In genomic region chr7:116123597-116123985, GRCm38 (mm10) we compare ENCODE assay signal across 25 mouse cellular contexts. TPM values are rescaled to one million over a fixed set of nuclear protein-coding genes. Genes with fewer than 3 reads are reported as not detected.
A peak's percentile ranks its signal among the peaks of the same experiment; 100 is the strongest.
DNase-seq lines count a peak whose midpoint lies in the region; ATAC-seq and TF ChIP-seq lines count a peak whose summit lies in the region.
"Had no signal": no experiment of that assay in that cellular context is flagged by ENCODE, and none has a peak within 500 bp of the region (broad histone marks: within the 10 kb centered on the region; RNA-seq: fewer than 3 reads in every experiment).

No protein-coding gene starts in this region.

- TF ChIP-seq CTCF in left cerebral cortex, adult 2 months (IDR thresholded peaks at IDR 0.05) = no peak
- no peak for TF ChIP-seq CTCF in gastrocnemius, adult 2 months (IDR thresholded peaks at IDR 0.05)

- H3K9ac ChIP-seq in forebrain, embryonic 11.5 days (ENCODE audit: low read length) = no peak overlapping the region
- H3K9ac ChIP-seq in midbrain, embryonic 12.5 days (replicated peaks) = no peak overlapping the region
- H3K9ac ChIP-seq in midbrain, embryonic 13.5 days (replicated peaks) = no peak overlapping the region
- H3K9ac ChIP-seq: hindbrain, embryonic 15.5 days; intestine, embryonic 15.5 days; liver, embryonic 13.5 days; stomach, embryonic 15.5 days had no signal

- H3K9me3 ChIP-seq in forebrain, embryonic 10.5 days = 0 out of 2 replicates have a peak, but pooled peaks cover 3% of the 10 kb centered on the region
- H3K9me3 ChIP-seq in forebrain, embryonic 11.5 days (ENCODE audit: control insufficient read depth, low read length) = no peaks in the 10 kb centered on the region
- no peaks in the 10 kb centered on the region for H3K9me3 ChIP-seq in midbrain, embryonic 12.5 days
- no peaks in the 10 kb centered on the region for H3K9me3 ChIP-seq in midbrain, embryonic 13.5 days
- H3K9me3 ChIP-seq: heart, embryonic 10.5 days; hindbrain, embryonic 15.5 days; intestine, embryonic 15.5 days; liver, embryonic 13.5 days; stomach, embryonic 15.5 days had no signal

- H3K4me2 ChIP-seq in forebrain, embryonic 11.5 days (ENCODE audit: low read depth, low read length, severe bottlenecking) = no peak overlapping the region
- no peak overlapping the region for H3K4me2 ChIP-seq in midbrain, embryonic 12.5 days (replicated peaks)
- no peak overlapping the region for H3K4me2 ChIP-seq in midbrain, embryonic 13.5 days (replicated peaks)
- H3K4me2 ChIP-seq: hindbrain, embryonic 15.5 days; intestine, embryonic 15.5 days; liver, embryonic 13.5 days; stomach, embryonic 15.5 days had no signal

- no peak for DNase-seq in forebrain, embryonic 10.5 days (ENCODE audit: extremely low spot score, low spot score)
- DNase-seq in forebrain, embryonic 11.5 days (ENCODE audit: low spot score) = no peak
- DNase-seq in left cerebral cortex, adult 2 months (ENCODE audit: extremely low spot score in 1 of 2, low spot score in 2 of 2) = no peak
- no peak for DNase-seq in left cerebral cortex, postnatal 14 days (ENCODE audit: low spot score in 2 of 2)
- DNase-seq in gastrocnemius, adult 2 months = no peak
- DNase-seq: adrenal gland, postnatal 10 days; cerebellum, adult 8-10 months; cerebellum, postnatal 36 days; gastrocnemius, postnatal 10 days; heart, postnatal 4 days; kidney, adult 9 months; kidney, postnatal 14 days; liver, embryonic 13.5 days; lung, adult 2 months; lung, postnatal 36 days; thymus, adult 18-20 months; thymus, postnatal 36 days had no signal

- intact Hi-C loops in left cerebral cortex, adult 2 months (cut with DNase I) = no loop called here
- intact Hi-C loops in left cerebral cortex, postnatal 14 days (cut with DNase I) = no loop called here
- intact Hi-C loops in gastrocnemius, adult 2 months (cut with DNase I) = no loop called here

- H3K36me3 ChIP-seq in forebrain, embryonic 10.5 days (replicated peaks) = peaks cover 44% of the 10 kb centered on the region
- H3K36me3 ChIP-seq in forebrain, embryonic 11.5 days (ENCODE audit: control insufficient read depth, insufficient read depth, low read length) = peaks cover 2% of the 10 kb centered on the region; the same call in 1 of the 2 replicates
- peaks cover 17% of the 10 kb centered on the region; the same call in 1 of the 2 replicates for H3K36me3 ChIP-seq in midbrain, embryonic 12.5 days
- H3K36me3 ChIP-seq in midbrain, embryonic 13.5 days = peaks cover 17% of the 10 kb centered on the region; the same call in 1 of the 2 replicates
- H3K36me3 ChIP-seq: hindbrain, embryonic 15.5 days; liver, embryonic 13.5 days; stomach, embryonic 15.5 days had no signal

- 95% methylated on average over 2 of the region's 2 CpGs for WGBS in forebrain, embryonic 10.5 days
- 87% methylated on average over 2 of the region's 2 CpGs for WGBS in forebrain, embryonic 11.5 days
- WGBS in midbrain, embryonic 12.5 days = 89% methylated on average over 2 of the region's 2 CpGs
- 90% methylated on average over 2 of the region's 2 CpGs for WGBS in midbrain, embryonic 13.5 days

- no peak for ATAC-seq in forebrain, embryonic 11.5 days (replicated peaks; ENCODE audit: low FRiP score)
- no peak for ATAC-seq in midbrain, embryonic 12.5 days (ENCODE audit: low FRiP score, low read depth)
- ATAC-seq in midbrain, embryonic 13.5 days = no peak
- ATAC-seq: intestine, embryonic 15.5 days had no signal

- no peak overlapping the region for H3K4me3 ChIP-seq in forebrain, embryonic 10.5 days
- H3K4me3 ChIP-seq in forebrain, embryonic 11.5 days (ENCODE audit: low read depth, low read length) = no peak overlapping the region
- no peak overlapping the region for H3K4me3 ChIP-seq in left cerebral cortex, adult 2 months
- no peak overlapping the region for H3K4me3 ChIP-seq in midbrain, embryonic 12.5 days
- no peak overlapping the region for H3K4me3 ChIP-seq in midbrain, embryonic 13.5 days (replicated peaks)
- no peak overlapping the region for H3K4me3 ChIP-seq in gastrocnemius, adult 2 months
- H3K4me3 ChIP-seq: heart, embryonic 10.5 days; hindbrain, embryonic 15.5 days; intestine, embryonic 15.5 days; layer of hippocampus, adult 2 months; liver, embryonic 13.5 days; stomach, embryonic 15.5 days had no signal

- no peaks in the 10 kb centered on the region for H3K27me3 ChIP-seq in forebrain, embryonic 10.5 days (ENCODE audit: poor library complexity, severe bottlenecking)
- H3K27me3 ChIP-seq in forebrain, embryonic 11.5 days (ENCODE audit: control insufficient read depth, insufficient read depth, low read length) = no peaks in the 10 kb centered on the region
- no peaks in the 10 kb centered on the region for H3K27me3 ChIP-seq in midbrain, embryonic 12.5 days
- no peaks in the 10 kb centered on the region for H3K27me3 ChIP-seq in midbrain, embryonic 13.5 days
- H3K27me3 ChIP-seq: hindbrain, embryonic 15.5 days; intestine, embryonic 15.5 days; liver, embryonic 13.5 days; stomach, embryonic 15.5 days had no signal

- peak overlapping the region; percentile 53; the same call in 1 of the 2 replicates for H3K27ac ChIP-seq in forebrain, embryonic 10.5 days
- H3K27ac ChIP-seq in forebrain, embryonic 11.5 days (ENCODE audit: low read depth, low read length) = no peak overlapping the region
- H3K27ac ChIP-seq in left cerebral cortex, adult 2 months = peak overlapping the region; percentile 70
- peak overlapping the region; percentile 16; the same call in 1 of the 2 replicates for H3K27ac ChIP-seq in midbrain, embryonic 12.5 days (replicated peaks)
- no peak overlapping the region for H3K27ac ChIP-seq in midbrain, embryonic 13.5 days
- no peak overlapping the region for H3K27ac ChIP-seq in gastrocnemius, adult 2 months
- H3K27ac ChIP-seq: heart, embryonic 10.5 days; hindbrain, embryonic 15.5 days; intestine, embryonic 15.5 days; layer of hippocampus, adult 2 months; liver, embryonic 13.5 days; stomach, embryonic 15.5 days had no signal

- H3K4me1 ChIP-seq in forebrain, embryonic 10.5 days = peaks cover 48% of the 10 kb centered on the region
- H3K4me1 ChIP-seq in forebrain, embryonic 11.5 days (replicated peaks; ENCODE audit: control insufficient read depth, insufficient read depth, low read length) = peaks cover 6% of the 10 kb centered on the region
- peaks cover 37% of the 10 kb centered on the region for H3K4me1 ChIP-seq in midbrain, embryonic 12.5 days
- H3K4me1 ChIP-seq in midbrain, embryonic 13.5 days (replicated peaks) = peaks cover 44% of the 10 kb centered on the region
- H3K4me1 ChIP-seq: intestine, embryonic 15.5 days had no signal

RNA-seq across cellular contexts. Expression of gene Gm4353, which starts 39.2 kb away (rescaled TPM):
- polyA plus RNA-seq in forebrain, embryonic 10.5 days (2016; fragmentation: Nextera tagmentation; extraction: Ambion mirVana) = 1.0 TPM in 2 replicates
- 0.56 and 0.91 TPM in 2 replicates for polyA plus RNA-seq in forebrain, embryonic 11.5 days (2014; fragmentation: Nextera tagmentation; extraction: Ambion mirVana)
- 1 to 10 TPM; 2.5 to 2.8 TPM for total RNA-seq in left cerebral cortex, adult 2 months (2021)
- 1 to 10 TPM; 3.1 to 3.6 TPM for total RNA-seq in left cerebral cortex, postnatal 14 days (2021)
- polyA plus RNA-seq in midbrain, embryonic 12.5 days (2016; fragmentation: Nextera tagmentation; extraction: Ambion mirVana) = 0.68 and 0.98 TPM in 2 replicates
- polyA plus RNA-seq in midbrain, embryonic 13.5 days (2015; fragmentation: Nextera tagmentation; extraction: Ambion mirVana) = 0.87 and 0.89 TPM in 2 replicates
- total RNA-seq in gastrocnemius, adult 2 months (2021) = 1 to 10 TPM; 1.6 to 2.3 TPM
- total RNA-seq: neutrophil, adult 5-6 weeks had no signal

Comparison
In these comparisons a context has a peak if more than half of its experiments do, and no peak if none do; other contexts are left out.
1. H3K27ac ChIP-seq: peak in forebrain, embryonic 10.5 days (single experiment), left cerebral cortex, adult 2 months (single experiment) and midbrain, embryonic 12.5 days (single experiment); none in forebrain, embryonic 11.5 days (single experiment), midbrain, embryonic 13.5 days (single experiment) and gastrocnemius, adult 2 months (single experiment).